Mouse (Mus musculus): Measurements from ENCODE around the gene Ccdc162. TPM values are rescaled to one million over a fixed set of nuclear protein-coding genes. Genes with fewer than 3 reads are reported as not detected.

Gene Ccdc162
- total RNA-seq, 2 experiments from 2014 or later: 0.36 to 1.7 TPM

GRCm38 (mm10) chr10:41490518-41490873, 225.9 kb downstream of the Ccdc162 start:
- no peak for DNase-seq (ENCODE audit: low spot score in 2 of 2)

- DNase-seq (ENCODE audit: low spot score in 2 of 2): peak; percentile 94 to 95
Measured at GRCm38 (mm10) chr10:41489708-41490517, 226.5 kb downstream of the Ccdc162 start, which contains the start of the genes Smpd2 and Ppil6. TSS of gene Smpd2 (minus strand) at chr10:41490369. TSS of gene Ppil6 (plus strand) at chr10:41490439.

- no peak for DNase-seq (ENCODE audit: low spot score in 2 of 2)
Measured at GRCm38 (mm10) chr10:41489294-41489693, 227.1 kb downstream of the Ccdc162 start.

GRCm38 (mm10) chr10:41488877-41489276, 227.6 kb downstream of the Ccdc162 start:
- DNase-seq (ENCODE audit: low spot score in 2 of 2): no peak

Small RNA genes lying within 50 kb of the gene (microRNA-seq; reads per million reads assigned to microRNA genes)
- gene Mir3473b (ENCODE audit: borderline number of aligned reads in 2 of 2): 0 reads per million in 2 experiments

Other genes starting within 250 kb of the Ccdc162 start
- gene Mical1, start 240.3 kb downstream of the Ccdc162 start, total RNA-seq (2021): 10 to 100 TPM in 1 of 2 experiments, 1 to 10 TPM in 1; 8.8 to 15.2 TPM
- gene Smpd2, start 226.3 kb downstream of the Ccdc162 start, total RNA-seq (2021): 10 to 100 TPM; 17.4 to 22.2 TPM
- gene Ppil6, start 226.2 kb downstream of the Ccdc162 start, total RNA-seq (2021): under 1 TPM; 0.43 to 0.64 TPM
- 100 to 1,000 TPM; 213 to 232 TPM for gene Cd164, start 197.2 kb downstream of the Ccdc162 start, total RNA-seq (2021)
- 1 to 10 TPM; 4.0 to 4.5 TPM for gene Cep57l1, start 93.2 kb upstream of the Ccdc162 start, total RNA-seq (2021)
- 10 to 100 TPM; 17.0 to 19.9 TPM for gene Sesn1, start 93.3 kb upstream of the Ccdc162 start, total RNA-seq (2021)